Mouse (Mus musculus) G1E (cell line): ENCODE results near the gene Tspoap1. TPM values are rescaled to one million over a fixed set of nuclear protein-coding genes. Genes with fewer than 3 reads are reported as not detected.

Experiments
- ATAC-seq: 2 replicates; pipeline ENCODE4 v1.8.0; 2016; ENCODE audit warnings: mild to moderate bottlenecking; ENCODE audit not compliant: insufficient number of reproducible peaks, poor library complexity, low FRiP score, severe bottlenecking; ENCODE audit errors: extremely low read depth
- DNase-seq: peaks from one replicate; pipeline ENCODE4 v3.0.0; 2012; ENCODE audit warnings: low spot score
- H3K27me3 ChIP-seq: 2 replicates; pipeline ENCODE4 v1.6.1; 2012; ENCODE audit warnings: mild to moderate bottlenecking, low read length, inconsistent platforms; ENCODE audit not compliant: insufficient read depth
- H3K36me3 ChIP-seq: replicated peaks from 2 replicates; pipeline ENCODE3; 2012; ENCODE audit warnings: mild to moderate bottlenecking, inconsistent platforms
- H3K4me1 ChIP-seq: 2 replicates; pipeline ENCODE4 v1.6.1; 2012; ENCODE audit warnings: low read depth, low read length, inconsistent platforms, mixed read lengths; ENCODE audit not compliant: insufficient read depth
- H3K4me3 ChIP-seq: 2 replicates; pipeline ENCODE4 v1.5.1; 2012; ENCODE audit warnings: low read depth, mild to moderate bottlenecking, inconsistent platforms, low read length, moderate library complexity, mixed read lengths
- H3K9me3 ChIP-seq: replicated peaks from 2 replicates; pipeline ENCODE4 v1.6.1; 2012; ENCODE audit warnings: inconsistent platforms
- CTCF ChIP-seq: IDR thresholded peaks from 2 replicates; pipeline ENCODE4 v1.5.1; 2012; ENCODE audit warnings: low read depth, low read length, inconsistent platforms, mixed read lengths
- GATA1 ChIP-seq: IDR thresholded peaks from 2 replicates; pipeline ENCODE4 v1.6.1; 2012; ENCODE audit warnings: borderline replicate concordance, low read length, inconsistent platforms, mixed read lengths
- GATA2 ChIP-seq: IDR thresholded peaks from 2 replicates; pipeline ENCODE4 v1.6.1; 2012; ENCODE audit warnings: low read depth, low read length, inconsistent platforms, borderline replicate concordance
- POLR2AphosphoS5 ChIP-seq: IDR thresholded peaks from 2 replicates; pipeline ENCODE4 v1.6.1; 2012; ENCODE audit warnings: low read depth, low read length, inconsistent platforms; ENCODE audit not compliant: insufficient replicate concordance
- TAL1 ChIP-seq: conservative IDR thresholded peaks from 2 replicates; pipeline ENCODE4 v1.6.1; 2012; ENCODE audit warnings: low read depth, low read length, inconsistent platforms, mixed read lengths
- polyA plus RNA-seq: library from polyadenylated mRNA; stranded (reverse); fragments of >175 nt; gene quantifications from 2 replicates; pipeline ENCODE4 v1.2.3, GENCODE M21; 2012
- total RNA-seq, 2 experiments: library from RNA; stranded (forward) in 1 of 2; stranded (reverse) in 1 of 2; fragments of 200-1000 nt in 1 of 2; fragments of >200 nt in 1 of 2; fragmentation: Nextera tagmentation in 1 of 2; gene quantifications; 2 replicates each; pipeline ENCODE4 v1.2.3; 2014 to 2017

Tspoap1 gene
- 3.9 and 9.9 TPM in 2 replicates for total RNA-seq (2014; fragmentation: Nextera tagmentation)
- 17.4 and 21.2 TPM in 2 replicates for total RNA-seq (2017)
- 10.2 and 10.4 TPM in 2 replicates for polyA plus RNA-seq

DNA sequence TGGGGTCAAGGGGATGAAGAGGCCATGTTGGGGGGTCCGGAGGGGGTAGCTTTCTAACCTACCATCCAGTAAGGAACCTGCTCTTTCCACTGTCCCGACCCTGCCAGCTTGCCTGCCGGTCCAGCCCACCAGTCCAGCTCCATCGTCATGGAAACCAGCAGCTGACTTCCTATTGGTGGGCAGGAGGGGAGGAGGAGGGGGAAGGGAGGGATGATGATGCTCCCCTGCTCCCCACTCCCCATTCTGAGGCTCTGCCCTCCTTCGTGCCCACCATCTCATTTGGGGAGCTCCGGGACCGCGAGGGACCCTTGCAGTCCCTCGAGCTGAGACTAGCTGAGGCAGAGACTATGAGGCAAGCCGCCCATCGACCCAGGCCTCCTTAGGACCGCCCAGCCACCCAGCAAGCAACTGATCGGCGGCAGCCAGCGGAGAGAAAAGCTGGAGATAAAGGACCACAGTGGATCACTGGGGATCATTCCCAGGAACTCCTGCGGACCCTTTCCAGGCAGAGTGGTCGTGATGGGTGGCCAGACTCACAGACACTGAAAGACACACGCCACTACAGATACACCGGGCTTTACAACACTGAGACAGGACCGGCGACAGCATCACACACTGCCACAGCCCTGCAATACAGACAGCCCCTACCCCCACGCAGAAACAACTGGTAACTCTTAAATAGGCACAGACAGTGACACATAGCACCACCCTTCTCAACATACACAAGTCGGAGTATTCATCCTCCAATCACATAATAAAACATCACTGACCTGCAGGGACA is at the start of gene Tspoap1:
Tspoap1 (plus strand) TSS at position 241 of the 781 bp plus-strand sequence.
- TF ChIP-seq TAL1 (no peak), GATA2 (no peak), POLR2AphosphoS5 (peak; percentile 98), CTCF (no peak), GATA1 (no peak)
- Histone ChIP-seq H3K4me3 (no peak within 1 kb of the TSS), H3K4me1 (peaks cover 23% of the 10 kb centered on the region), H3K27me3 (peaks cover 45% of the 10 kb centered on the region), H3K9me3 (peaks cover 13% of the 10 kb centered on the region), H3K36me3 (peaks cover 21% of the 10 kb centered on the region)
- ATAC-seq (peak; percentile 1; the same call in 1 of the 2 replicates), DNase-seq (peak; percentile 78)

DNA sequence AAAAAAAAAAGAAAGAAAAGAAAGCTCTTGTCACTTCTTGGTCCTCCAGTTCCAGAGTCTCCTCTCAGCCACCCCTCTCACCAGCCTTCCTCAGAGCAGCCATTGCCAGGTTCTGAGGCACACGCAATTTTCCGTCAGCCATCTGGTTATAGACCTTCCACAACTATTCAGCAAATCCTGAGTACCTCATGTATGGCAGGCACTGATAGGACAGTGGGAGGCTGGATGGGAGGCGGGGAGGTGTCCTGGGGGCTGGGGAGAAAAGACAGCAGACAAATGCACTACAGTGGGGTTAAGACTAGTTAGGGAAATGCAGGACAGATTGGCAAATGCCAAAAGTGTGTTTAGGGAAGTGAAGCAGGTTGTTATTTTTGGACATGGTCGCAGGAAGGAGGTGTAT is 48.2 kb upstream of the Tspoap1 start:
- H3K4me1 ChIP-seq = peaks cover 80% of the 10 kb centered on the region
- H3K27me3 ChIP-seq = no peaks in the 10 kb centered on the region
- DNase-seq (no peak), ATAC-seq (no peak; the same call in 1 of the 2 replicates)
- no peak overlapping the region for H3K4me3 ChIP-seq
- no peak for TF ChIP-seq POLR2AphosphoS5
- TF ChIP-seq GATA2 = no peak
- no peak for TF ChIP-seq CTCF
- no peak for TF ChIP-seq TAL1
- no peak for TF ChIP-seq GATA1
- peaks cover 70% of the 10 kb centered on the region for H3K36me3 ChIP-seq
- no peaks in the 10 kb centered on the region for H3K9me3 ChIP-seq

DNA sequence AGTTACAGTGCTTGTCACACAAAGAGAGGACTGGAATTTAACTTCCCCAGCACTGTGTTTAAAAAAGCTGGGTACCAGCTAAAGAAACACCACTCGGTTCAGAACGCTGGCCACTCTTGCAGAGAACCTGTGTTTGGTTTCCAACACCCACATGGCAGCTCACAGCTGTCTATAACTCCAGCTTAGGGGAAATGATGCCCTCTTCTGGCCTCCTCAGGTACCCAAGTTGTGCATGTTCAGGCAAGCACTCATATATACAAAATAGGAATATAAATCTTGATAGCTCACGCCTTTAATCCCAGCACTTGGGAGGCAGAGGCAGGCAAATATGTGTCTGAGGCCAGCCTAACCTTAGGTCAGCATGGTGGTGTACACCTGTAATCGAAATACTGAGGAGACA is 44.3 kb upstream of the Tspoap1 start:
- peaks cover 86% of the 10 kb centered on the region for H3K36me3 ChIP-seq
- peaks cover 7% of the 10 kb centered on the region for H3K9me3 ChIP-seq
- no peak for ATAC-seq
- peaks cover 66% of the 10 kb centered on the region for H3K4me1 ChIP-seq
- H3K27me3 ChIP-seq = no peaks in the 10 kb centered on the region
- no peak for DNase-seq
- H3K4me3 ChIP-seq = no peak overlapping the region
- TF ChIP-seq TAL1 (no peak), GATA1 (no peak), GATA2 (no peak), CTCF (no peak), POLR2AphosphoS5 (no peak)

DNA sequence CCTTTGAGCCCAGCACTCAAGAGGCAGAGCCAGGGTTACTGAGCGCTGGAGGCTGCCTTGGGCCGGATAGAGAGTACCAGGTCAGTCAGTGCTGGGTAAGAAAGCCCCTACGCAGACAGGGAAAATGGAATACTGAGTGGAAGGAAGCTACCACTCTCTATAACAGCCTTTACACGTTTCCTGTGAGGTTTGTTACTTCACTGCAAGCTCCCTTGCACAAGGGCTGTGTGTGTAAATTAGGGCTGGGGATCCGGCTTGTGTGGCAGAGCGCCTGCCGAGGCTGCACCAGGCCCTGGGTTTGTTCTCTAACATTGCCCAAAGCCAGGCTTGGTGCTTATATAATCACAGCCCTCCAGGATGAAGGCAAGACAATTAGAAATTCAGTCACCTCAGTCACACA is 40.8 kb upstream of the Tspoap1 start:
- no peak for ATAC-seq
- peaks cover 76% of the 10 kb centered on the region for H3K4me1 ChIP-seq

DNA sequence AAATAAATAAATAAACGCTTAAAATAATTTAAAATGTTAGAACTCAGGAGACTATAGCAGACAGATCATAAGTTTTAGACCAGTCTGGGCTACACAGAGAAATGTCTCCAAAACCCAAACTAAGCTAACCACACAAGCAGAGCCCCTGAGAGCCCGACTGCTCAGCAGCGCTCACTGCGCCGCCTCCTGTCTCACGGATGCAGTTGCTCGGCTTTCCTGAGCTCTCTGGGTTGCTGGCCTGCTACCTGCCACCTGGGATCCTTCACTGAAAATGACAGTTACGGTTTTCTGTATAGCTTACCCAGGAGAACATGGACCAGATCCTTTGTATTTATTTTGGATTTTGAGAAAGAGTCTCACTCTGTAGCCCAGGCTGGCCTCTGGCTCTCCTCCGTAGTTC is 40.0 kb upstream of the Tspoap1 start:
- TF ChIP-seq TAL1 = no peak
- TF ChIP-seq POLR2AphosphoS5 = no peak
- TF ChIP-seq CTCF = no peak
- no peak overlapping the region; the same call in 1 of the 2 replicates for H3K4me3 ChIP-seq
- ATAC-seq = no peak
- no peak for DNase-seq
- peaks cover 84% of the 10 kb centered on the region for H3K36me3 ChIP-seq
- H3K9me3 ChIP-seq = peaks cover 9% of the 10 kb centered on the region
- H3K27me3 ChIP-seq = no peaks in the 10 kb centered on the region
- H3K4me1 ChIP-seq = peaks cover 77% of the 10 kb centered on the region

More for the DNA sequence above, 40.8 kb upstream of the Tspoap1 start:
- TF ChIP-seq GATA1 = no peak
- no peak for TF ChIP-seq POLR2AphosphoS5
- TF ChIP-seq GATA2 = no peak
- TF ChIP-seq TAL1 = no peak
- TF ChIP-seq CTCF = no peak
- peaks cover 88% of the 10 kb centered on the region for H3K36me3 ChIP-seq
- no peak for DNase-seq
- H3K4me3 ChIP-seq = no peak overlapping the region
- H3K9me3 ChIP-seq = peaks cover 9% of the 10 kb centered on the region
- no peaks in the 10 kb centered on the region for H3K27me3 ChIP-seq

DNA sequence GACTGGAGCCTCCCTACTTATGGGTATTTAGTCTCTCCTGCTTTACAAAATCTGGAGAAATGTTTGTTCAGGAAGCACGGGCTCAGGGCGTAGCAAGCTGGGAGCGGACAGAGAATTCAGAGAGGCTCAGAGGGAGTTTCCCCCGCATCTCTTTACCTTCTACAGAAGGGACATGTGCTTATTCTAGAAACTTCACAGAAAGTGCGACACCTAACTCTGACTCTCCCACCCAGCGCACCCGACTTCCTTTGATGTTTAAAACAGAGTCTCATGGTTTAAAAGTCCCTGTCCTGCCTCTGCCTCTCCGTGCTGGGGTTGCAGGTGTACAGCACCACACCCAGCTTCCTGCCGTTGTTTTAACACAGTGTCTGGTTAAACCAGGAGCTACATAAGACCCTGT is 39.5 kb upstream of the Tspoap1 start:
- no peak overlapping the region for H3K4me3 ChIP-seq
- DNase-seq = no peak
- ATAC-seq = no peak
- peaks cover 79% of the 10 kb centered on the region for H3K36me3 ChIP-seq
- peaks cover 80% of the 10 kb centered on the region for H3K4me1 ChIP-seq
- TF ChIP-seq POLR2AphosphoS5 (no peak), GATA1 (no peak), GATA2 (no peak), CTCF (no peak), TAL1 (no peak)
- peaks cover 9% of the 10 kb centered on the region for H3K9me3 ChIP-seq
- H3K27me3 ChIP-seq = no peaks in the 10 kb centered on the region
